Mouse (Mus musculus) cerebellum, adult (tissue): ENCODE data around the gene Cpa5.
A peak's percentile ranks its signal among the peaks of the same experiment; 100 is the strongest.

Experiments used
- ATAC-seq: cut with Nextera tagmentation; 2 replicates; pipeline ENCODE4 v1.9.2; 2017; ENCODE audit warnings: mild to moderate bottlenecking, moderate library complexity, mixed read lengths; ENCODE audit not compliant: insufficient number of reproducible peaks, low FRiP score, low TSS enrichment

Cpa5 gene

DNA sequence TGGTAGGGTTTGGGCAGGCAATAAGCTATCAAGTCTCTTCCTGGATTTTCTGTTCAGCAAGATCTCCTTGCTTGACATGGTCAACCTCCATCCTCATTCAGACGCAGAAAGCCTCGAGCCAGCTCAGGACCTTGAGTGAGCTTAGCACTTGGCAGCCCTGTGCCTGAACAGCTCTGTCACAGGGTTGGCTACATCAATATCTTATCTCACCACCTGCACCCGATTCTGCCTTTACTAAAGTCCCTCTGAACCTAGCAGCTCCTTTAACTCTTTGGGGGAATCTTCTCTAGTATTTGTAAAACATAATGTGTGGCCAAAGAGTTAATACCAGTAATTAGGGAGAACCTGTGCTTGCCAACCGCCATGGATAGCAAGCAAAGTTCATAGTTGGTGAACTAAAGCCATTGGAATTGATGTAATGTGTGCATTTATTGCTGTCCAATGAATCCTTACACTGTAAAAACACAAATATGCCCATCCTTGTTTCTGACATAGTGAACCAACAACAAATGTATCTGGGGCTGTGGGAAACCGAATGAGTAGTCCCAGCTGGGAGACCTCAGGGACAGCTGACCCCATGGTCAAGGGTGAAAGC is 28.0 kb downstream of the Cpa5 start, which contains the start of gene Cpa1:
Gene Cpa1, plus strand, starts transcription at position 545 of the 595 bp plus-strand sequence.
- ATAC-seq = no peak

- no peak for ATAC-seq
Observed at GRCm38 (mm10) chr6:30643694-30644460, 33.1 kb downstream of the Cpa5 start.

DNA sequence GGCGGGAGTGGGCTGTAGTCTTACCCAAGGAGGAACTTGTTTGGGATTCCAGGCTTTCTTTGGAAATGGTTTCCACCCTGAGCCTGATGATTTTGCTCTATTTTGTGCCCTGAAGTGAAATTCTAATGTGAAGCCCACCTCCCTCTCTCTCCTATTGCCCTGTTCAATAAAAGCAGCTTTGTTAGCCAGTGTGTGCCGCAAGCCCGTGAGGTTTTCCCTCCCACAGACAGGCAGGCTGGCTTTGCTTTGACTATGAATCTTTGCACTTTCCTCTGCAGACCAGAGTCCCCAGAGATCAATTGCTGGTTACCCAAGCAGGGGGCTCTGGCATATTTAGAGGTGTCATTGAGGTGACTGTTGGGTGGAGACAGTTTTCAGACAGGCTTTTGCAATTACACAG is 33.7 kb downstream of the Cpa5 start:
- ATAC-seq = no peak

- ATAC-seq = no peak; the same call in 1 of the 2 replicates
Observed at GRCm38 (mm10) chr6:30645379-30645778, 34.6 kb downstream of the Cpa5 start.

GRCm38 (mm10) chr6:30649651-30650296 is 39.0 kb downstream of the Cpa5 start:
- no peak for ATAC-seq

- no peak for ATAC-seq
Observed at GRCm38 (mm10) chr6:30652425-30653188, 41.8 kb downstream of the Cpa5 start.

DNA sequence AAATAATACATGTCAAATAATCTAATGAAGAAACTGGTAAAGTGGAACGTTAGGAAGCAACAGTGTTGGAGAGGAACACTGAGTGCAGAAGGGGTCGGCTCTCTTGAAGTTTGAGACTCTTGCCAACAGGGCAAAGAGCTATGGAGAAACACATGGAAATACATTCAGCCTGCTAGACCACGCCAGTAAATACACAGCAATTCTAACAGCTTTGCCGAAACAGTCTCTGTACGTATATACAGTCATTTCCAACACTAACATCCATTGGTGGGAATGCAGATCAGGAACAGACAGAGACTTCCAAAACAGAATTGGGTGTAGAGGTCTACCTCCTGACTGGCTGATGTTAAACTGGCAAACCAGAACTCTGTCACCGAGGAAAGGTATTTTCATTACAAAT is 42.7 kb downstream of the Cpa5 start:
- ATAC-seq = no peak

GRCm38 (mm10) chr6:30654402-30654859 is 43.6 kb downstream of the Cpa5 start:
- no peak for ATAC-seq

DNA sequence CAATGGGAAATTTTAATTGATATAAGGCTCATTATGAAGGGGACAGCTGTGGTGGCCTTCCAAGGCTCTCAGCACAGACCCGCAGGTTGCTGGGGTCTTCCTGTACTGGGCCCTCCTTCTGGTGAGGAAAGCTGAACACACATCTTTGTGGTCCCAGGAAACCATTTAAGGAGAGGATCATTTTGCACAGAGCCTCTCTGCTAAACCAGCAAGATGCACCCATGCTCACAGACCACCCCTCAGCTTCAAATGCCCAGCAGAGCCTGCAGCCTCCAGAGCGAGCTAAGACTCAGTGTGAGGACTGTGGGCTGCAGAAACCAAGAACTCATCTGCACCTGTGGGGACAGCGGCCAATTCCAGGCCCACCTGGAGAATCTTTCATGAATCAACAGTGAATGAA is 44.1 kb downstream of the Cpa5 start:
- no peak for ATAC-seq

GRCm38 (mm10) chr6:30657279-30657678 is 46.5 kb downstream of the Cpa5 start:
- ATAC-seq = no peak

DNA sequence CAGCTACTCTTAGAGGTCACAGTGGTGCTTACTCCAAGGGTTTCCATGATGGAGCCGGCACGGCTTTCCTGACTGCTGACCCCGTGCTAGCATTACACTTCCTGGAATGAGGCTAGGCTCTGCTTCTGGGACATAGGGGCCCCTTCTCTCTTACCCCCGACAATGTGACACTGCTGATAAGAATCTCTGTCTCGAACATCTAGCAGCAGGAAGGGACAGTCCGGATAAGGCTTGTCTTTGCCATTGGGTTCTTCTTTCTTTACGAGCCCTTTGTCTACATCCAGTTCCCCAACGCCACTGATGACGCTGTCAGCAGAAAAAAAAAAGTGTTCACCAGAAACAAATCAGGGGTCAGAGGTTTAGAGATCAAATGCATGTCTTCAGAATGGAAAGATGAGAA is 47.8 kb downstream of the Cpa5 start:
- no peak for ATAC-seq

DNA sequence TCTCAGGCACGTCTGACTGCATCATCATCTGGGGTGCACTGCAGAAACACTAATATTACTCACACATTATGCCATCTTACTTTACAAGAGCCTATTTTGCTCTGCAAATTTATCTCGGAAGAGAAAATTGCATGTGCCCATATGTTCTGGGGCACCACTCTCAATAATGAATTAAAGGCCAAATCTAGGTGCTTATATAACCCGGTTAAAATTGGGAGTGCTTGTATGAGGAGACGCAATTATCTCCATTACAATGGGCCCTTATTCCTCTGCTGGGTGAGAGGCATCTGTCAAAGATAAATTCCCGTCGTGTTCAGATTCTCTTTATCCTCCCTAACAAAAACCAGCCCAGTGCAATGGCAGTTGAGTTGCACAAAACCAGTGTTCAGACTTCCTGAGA is 54.0 kb downstream of the Cpa5 start:
- no peak for ATAC-seq

- ATAC-seq = no peak
Observed at GRCm38 (mm10) chr6:30665296-30665695, 54.5 kb downstream of the Cpa5 start.

DNA sequence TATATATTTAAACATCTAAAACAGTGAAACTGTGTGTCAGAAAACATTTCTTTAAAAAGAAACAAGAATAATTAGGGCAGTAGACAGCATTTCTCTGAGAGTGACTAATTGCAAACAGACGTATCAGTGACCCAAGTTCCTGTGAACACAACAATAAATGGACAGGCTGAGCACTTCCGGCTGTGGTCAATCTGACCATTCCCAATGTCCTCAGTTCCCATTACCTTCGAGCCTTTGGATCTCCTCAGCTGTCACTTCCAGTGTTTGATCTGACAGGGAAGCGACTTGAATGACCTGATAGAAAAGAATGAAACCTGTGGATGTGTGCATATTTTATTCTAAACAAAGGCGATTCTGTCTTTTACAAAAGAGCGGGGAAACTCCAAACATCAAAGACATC is 55.2 kb downstream of the Cpa5 start:
- no peak for ATAC-seq

GRCm38 (mm10) chr6:30667585-30667984 is 56.8 kb downstream of the Cpa5 start:
- ATAC-seq = no peak

DNA sequence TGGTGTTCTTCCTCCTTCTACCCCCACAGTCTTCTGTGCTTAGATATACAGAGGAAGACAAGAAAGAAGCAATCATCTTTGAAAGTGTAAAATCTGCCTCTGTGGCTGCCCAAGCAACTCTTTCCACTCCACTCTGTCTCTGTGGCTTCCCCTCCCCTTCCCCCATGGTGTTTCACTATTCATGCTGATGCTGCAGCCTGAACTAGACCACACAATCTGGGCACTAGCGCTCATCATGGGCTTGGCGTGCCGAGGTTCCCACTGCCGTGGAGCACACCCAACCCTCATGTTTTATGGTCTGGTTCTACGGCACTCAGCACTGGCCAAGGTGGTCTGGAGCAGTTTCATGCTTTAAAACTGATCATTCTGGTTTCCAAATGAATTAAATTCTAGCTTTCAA is 60.9 kb downstream of the Cpa5 start:
- ATAC-seq = no peak

DNA sequence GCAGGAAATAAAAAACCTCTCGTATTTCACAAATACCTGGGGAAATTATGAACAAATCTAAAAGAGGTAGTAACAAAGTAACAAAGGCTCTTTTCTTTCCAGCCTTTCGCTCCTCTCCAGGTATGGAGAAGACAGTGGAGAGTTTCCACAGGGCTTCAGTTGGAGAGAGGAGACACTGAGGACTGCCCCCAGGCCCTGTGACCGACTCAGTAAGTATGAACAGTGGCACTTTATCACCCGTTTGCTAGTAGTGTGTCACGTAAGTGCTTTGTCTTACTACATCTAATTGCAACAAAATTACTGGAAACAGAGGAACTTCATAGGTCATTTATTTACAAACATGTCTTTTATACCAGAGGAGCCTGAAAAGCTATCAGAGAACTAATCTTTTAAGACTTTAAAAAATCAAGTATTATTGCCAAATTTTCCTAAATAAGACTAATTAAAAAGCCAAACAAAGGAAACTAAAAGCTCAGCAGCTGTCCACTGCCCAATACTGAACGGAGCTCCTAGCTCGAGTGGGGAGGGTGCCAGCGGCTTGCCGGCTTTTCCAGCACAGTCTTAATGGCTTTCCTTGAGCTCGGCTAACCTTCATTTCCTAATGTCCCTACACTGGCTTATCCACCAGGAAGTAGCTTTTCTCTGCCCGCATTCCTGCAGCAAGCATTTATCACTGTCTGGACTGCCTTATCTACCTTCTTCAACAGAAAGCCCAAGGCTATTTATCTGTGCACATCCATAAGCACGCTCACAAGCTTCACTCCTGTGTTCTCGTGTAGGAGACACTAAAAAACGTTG is 63.2 kb downstream of the Cpa5 start:
- ATAC-seq = no peak

DNA sequence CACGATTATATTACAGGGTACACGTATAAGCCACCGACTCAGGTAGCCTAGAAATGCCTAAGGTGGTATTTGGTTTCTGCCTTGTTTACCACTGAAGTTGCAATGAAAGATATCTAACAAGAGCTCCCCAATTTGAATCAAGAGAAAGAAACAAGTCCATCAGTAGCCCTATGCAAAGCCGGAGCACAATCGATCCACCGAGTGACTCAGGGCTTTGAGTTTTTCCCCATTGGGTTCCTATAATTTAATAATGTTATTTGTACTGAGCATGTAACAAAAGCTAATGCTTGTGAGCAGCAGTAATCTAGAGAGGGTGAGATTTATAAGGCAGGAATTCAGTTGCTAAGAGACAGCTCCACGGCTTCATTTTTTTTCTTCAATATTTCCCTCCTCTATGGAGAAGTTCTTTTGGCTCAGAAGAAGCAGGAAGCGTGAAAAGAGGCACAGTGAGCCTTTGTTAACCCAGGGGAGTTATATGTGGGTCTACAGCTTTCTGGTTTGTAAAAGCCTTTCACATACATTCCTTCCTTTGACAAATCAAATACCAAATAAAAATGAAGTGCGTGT is 64.0 kb downstream of the Cpa5 start:
- ATAC-seq = no peak

DNA sequence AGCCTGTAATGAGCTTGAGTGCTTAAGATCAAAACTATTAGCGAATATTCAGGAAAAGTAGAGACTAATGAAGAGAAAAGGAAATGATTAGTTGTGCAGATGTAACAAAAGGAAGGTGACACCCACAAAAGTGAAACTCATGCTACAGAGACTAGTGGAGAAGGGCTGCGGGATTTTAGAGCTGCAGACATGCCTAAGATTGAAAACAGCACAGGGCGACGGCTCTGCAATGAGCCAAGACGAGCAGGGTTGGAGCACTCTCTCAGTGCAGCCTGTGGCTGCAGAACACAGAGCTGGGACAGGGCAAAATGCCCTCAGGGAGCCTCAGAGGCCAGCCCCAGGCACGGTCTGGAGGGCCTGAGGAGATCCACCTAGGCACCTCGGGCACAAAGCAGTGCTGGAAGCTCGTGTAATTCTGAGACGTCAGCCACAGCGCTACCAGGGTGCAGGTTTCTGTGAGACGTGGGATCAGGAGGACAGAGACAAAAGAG is 64.5 kb downstream of the Cpa5 start:
- peak; percentile 45; the same call in 1 of the 2 replicates for ATAC-seq
